Mouse (Mus musculus): ENCODE results near the gene Dthd1. TPM values are rescaled to one million over a fixed set of nuclear protein-coding genes. Genes with fewer than 3 reads are reported as not detected.
A peak's percentile ranks its signal among the peaks of the same experiment; 100 is the strongest.

Dthd1 gene
- total RNA-seq (2021): not detected

DNA sequence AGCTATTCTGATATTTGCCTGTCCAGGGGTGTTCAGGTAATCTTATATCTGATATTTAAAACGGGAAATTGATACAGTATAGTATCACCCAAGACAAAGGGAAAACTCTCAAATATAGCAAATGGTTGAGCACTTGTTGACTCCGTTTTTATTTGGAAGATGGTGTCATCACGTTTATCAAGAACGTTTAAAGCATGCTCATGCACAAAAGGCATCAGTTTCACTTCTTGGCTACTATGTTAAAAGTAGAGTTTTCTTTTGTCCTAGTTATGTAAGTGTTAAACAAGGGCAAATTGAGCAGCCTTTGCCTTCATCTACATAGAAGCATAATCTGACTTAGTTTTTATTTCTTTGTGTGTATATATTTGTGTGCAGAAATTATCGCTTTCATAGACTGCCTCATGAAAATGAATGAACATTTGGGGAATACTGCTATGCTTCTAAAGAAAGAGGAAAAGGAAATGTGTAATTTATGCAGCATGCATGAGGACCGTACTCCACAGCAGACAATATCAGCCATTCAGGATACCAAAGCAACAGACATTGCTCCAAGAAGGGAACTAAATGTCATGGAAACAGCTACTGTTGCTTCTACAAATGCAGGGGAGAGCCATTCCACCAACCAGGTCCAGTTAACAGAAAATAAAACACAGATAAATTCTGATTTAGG lies at the start of gene Dthd1:
TSS of gene Dthd1 (plus strand) at position 422 of the 670 bp plus-strand sequence.
- no peak for DNase-seq

DNA sequence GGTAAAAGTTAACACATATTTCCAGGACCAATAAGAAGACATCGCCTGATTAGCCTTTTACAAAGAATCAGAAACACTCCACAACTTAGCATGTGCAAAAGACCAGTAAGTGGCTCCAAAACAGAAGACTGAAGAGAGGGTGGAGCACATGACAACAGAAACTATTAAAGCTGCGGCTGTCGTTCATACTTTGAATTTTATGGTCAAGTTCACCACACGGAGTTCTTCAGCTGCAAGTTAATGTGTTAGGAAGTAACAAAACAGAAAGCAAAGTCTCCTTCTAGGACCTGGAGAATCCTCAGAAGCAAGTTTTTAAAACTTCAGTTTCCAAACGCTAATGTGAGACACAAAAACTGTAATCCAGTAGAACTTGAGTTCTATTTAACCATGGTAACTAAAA lies 49.5 kb upstream of the Dthd1 start:
- no peak for DNase-seq

DNA sequence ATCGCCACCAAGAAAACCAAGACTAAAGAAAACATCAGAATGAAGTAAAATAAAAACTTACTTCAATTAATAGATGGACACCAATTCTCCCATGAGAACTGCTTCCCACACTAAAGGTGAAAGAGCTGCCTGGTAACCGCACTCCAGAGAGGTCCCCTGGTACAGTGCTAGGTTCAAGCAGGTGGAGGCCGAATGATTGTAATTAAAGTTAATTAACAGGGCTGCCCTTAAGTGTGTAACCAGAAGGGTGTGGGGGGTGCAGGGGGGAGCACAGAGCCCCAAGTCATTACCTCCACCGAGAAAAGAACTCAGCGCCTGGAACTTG lies 48.2 kb upstream of the Dthd1 start:
- DNase-seq: no peak

DNA sequence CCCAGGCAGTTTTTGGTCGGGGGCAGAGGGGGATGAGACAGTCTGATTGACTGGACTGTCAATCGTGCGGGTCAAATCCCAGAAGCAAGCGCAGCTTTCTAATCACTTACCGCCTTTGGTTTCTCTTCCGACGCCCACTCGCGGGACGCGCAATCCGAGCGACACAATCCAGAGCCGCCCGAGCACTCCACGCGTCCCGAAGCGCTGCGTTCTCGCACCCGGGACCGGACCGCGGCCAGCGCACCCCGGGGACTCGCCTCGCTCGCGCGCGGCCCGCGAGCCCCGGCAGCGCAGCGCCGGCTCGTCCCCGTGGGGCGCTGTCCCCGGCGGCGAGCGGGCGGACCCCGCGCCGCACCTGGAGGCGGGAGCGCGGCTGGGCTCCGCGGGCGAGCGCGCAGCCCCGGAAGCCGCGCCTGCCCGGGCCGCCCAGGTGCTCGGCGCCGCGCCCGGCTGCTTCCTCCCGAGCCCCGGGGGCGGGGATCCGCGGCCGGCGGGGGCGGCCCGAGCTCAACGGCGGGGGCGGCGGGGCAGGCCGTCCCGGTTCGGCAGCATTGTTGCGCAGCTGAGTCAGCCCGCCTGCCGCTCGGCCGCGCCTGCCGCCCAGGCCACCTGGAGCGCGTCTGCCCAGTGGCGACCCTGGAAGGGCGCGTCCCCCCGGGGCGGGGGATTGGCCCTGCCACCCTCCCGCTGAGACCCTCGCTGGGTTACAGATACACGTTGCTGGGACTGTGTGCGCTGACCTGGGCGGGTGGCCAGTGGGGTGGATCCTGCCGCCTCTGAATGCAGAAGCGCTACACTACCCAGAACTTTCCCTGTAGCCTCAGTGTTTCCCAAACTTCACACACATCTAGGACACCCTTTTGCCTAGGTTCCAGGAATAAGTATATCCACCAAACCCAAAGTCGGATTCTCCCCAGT lies 47.6 kb upstream of the Dthd1 start, which contains the start of gene Arap2:
TSS of gene Arap2 (minus strand) at position 376 of the 918 bp plus-strand sequence.
- DNase-seq: peak; percentile 68

DNA sequence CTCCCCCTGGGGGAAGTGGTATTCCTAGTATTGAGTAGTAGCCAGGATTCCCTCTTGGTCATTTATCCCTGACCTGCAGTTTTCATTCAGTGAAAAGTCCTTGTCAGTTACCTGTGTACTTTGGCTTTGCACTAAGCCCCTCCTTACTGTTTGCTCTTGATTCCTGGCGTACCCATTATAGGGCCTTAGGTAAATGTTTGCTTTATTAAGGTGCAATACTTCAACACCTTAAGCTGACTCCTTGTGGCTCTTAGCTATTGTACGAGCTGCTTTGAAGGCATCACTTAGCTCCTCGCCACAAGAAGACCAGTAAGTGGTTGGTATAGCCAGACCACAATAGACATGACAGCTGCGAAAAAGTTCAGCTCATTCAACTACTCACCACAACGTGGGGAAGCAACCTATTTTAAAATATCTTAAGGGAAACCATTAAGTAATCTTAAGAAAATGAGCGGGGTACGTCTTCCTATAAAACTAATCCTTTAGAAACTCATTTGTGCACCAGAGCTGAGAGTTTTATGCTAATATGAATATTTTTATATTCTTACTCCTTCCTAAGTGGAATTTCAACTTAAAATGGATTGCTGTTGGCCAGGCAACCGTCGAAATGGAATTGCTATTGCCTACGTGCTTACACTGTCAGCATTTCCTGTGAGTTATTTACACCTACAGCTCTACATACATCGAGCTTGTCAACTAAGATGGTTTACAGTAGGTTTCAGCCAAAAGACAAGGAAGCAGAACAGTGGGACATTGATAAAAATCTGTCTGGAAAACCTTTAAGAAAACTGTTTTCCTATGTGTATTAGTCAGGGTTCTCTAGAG lies 41.6 kb upstream of the Dthd1 start:
- no peak for DNase-seq

DNA sequence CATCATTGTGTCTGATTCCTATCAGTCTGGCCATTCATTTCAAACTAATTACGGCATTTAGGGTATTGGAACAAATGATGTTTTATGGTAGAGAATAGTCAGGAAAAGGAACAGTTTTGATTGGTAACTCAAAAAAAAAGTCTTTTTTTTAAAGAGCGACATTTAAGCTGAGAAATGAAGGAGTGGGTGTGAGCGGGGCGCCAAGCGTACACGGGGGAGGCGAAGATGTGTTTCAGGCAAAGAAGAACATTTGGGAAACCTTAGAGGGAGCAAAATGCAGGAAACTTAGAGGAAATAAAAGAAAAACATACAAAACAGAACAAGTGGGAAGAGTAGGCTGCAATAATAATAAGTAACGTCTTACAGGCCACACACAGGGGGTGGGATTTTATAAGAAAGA lies 35.8 kb upstream of the Dthd1 start:
- DNase-seq: no peak

DNA sequence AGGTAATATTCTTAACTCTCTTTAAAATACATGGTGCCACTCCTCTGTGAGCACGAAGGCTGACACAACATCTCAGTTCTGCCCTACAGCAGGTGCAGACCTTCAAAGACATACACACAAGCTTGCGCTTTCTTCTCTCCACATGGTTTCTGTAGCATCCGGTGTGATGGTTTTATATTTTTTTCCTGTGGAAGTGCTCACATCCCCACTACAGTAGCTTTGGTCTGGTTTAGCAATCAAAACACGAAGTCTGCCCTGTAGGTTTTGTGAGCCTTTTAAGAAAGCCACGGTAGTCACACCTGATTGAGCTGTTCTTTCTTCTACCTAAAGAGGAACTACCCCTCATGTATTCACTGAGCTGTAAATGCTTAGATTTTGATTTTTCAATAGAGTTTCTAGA lies 34.9 kb upstream of the Dthd1 start:
- no peak for DNase-seq

DNA sequence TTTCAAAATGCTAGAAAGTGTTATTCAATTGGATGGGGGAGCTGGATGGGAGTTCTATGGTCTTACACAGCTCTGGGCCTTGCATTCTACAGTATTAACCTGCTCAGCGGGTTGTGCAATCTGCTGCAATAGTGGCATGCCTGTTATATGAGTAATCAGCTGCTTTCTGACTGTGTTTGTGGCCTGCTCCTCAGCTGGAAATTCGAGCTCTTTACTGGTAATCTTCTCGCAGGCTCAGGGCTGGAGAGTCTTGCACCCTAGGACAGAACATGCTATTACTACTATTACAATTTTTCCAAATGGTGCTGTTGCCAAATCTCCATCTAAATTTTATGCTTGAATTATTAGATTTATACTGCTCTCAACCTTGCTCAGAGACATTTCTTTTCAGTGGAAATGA lies 26.8 kb upstream of the Dthd1 start:
- no peak for DNase-seq

DNA sequence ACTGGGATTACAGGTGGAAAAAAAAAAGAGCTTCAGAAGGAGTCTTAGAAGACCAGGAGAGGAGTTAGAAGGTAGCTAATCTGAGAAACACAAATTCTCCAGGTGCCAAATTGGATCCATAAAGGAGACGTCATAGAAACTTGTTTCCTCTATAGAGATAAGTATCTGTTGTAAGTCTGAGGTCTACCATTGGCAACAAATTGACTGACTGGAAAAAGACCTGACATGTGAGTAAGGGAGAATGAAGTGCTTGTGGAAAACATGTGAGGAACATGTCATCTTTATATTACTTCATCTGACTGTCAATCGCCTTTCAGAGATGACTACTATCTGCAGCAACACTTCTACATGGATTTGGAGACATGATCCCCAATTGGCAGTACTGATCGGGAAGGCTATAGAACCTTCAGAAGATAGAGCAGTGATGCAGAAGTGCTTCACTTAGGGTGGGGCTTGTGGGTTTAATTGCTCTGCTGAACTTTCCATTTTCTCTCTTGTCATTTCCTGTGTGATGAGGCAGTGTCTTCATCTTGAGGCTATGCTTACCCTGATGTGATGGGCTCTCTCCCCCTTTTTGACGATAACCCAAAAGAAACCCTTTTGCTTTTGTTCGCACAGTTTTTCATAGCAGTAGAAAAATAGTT lies 22.6 kb upstream of the Dthd1 start:
- no peak for DNase-seq

DNA sequence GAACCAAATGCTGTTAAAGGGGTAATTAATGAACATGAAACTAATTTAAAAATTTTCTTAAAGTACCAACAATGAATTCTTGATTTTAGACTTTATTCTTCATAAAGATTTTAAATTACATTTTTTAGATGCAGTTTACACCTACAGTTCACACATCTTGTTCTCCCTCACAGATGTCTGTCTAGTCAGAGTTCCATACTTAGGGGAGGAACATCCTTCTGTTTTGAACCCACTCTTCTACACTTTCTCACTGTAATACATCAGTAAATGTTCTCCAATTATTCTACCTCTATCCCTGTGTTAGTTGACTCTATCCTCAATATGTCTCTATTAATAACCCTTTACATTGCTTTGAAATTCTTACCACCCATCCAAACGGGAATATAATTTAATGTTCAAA lies 20.8 kb upstream of the Dthd1 start:
- DNase-seq: no peak

DNA sequence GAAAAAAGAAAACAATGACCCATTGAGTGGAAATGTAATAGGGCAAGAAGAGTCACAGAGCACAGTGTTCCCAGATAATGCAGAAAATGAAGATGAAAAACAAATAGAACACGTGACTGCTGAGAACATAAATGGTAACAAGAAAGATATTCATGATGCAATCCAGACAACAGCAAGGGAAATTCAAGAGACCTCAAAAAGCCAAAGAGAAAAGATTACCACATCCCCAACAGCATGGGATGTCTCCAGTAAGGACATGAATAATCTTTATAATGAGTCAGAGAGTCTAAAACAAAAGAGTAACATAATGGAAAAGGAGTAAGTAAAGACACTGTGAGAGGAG lies 420 bp downstream of the Dthd1 start:
- no peak for DNase-seq

DNA sequence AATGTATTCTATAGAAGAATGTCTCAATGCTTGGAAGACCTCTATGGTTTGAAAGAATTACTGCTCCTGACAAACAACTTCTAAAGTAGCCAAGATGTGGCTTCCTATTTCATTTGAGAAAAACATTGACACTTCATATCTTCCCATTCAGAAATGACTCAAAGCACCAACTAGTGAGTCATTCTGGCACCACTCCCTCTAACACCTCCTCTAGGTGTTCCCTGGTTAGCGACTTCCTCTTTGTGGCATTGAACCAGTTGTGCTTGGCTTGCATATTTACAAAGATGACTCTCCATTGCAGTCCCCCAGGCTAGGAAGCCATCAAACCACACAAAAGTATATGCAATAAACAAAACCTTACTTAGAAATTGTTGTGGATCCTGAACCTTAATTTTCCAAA lies 2.1 kb downstream of the Dthd1 start:
- no peak for DNase-seq

DNA sequence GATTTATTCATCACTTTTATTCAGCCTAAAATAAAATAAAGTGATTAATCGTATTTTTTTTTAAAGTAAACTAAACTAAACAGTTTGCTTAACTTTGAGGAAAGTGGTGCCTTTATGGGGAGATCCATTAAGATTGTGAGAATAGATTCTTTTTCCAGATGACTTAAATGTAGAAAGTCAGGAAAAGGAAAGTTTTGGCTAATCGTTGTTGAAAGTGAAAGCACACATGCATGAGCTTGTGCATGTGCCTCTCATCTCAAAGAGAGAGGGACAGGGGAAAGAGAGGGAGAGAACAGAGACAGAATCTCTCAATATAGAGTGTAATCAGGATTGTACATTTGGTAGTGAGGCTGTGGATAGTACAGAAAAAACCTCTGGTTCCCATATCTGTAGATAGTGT lies 5.9 kb downstream of the Dthd1 start:
- no peak for DNase-seq

DNA sequence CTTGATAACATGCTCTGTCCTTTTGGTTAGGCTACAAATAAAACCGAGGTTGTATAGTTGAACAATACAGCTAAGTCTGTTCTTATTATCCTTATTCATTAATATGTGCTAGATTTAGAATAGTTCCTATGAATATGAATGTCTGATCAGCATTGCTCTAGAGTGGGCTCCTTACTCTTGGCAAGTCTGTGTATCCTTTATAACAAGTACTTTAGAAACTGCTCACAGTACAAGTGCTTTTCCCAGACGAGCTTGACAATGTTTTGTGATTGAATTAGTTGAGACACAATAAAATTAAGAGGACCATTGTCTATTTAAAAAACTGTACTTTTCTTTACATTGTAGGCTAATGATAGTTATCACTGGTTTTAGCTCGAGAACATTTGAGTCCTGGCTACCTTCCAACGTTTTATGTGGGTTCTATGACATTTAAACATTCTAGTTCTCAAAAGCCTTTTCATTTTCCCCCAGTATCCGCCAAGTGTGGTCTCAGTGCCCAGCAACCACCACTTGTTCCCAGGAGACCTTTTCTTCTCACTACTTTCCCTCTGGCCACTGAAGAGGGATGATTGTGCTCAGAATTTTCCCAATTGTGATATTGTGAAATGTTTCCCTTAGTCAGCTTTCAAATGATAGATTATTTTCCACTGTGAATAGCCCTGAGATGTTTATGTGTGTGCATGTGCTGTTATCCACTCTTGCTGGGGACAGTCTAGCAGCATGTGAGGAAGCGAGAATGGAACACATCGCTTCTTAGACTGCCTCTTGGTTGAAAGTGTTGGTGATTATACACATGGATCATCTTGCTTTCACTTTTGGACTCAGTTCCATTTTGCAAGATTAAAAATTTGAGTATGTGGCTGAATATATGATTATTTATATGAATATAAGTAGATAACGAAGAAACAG lies 7.0 kb downstream of the Dthd1 start:
- no peak for DNase-seq

DNA sequence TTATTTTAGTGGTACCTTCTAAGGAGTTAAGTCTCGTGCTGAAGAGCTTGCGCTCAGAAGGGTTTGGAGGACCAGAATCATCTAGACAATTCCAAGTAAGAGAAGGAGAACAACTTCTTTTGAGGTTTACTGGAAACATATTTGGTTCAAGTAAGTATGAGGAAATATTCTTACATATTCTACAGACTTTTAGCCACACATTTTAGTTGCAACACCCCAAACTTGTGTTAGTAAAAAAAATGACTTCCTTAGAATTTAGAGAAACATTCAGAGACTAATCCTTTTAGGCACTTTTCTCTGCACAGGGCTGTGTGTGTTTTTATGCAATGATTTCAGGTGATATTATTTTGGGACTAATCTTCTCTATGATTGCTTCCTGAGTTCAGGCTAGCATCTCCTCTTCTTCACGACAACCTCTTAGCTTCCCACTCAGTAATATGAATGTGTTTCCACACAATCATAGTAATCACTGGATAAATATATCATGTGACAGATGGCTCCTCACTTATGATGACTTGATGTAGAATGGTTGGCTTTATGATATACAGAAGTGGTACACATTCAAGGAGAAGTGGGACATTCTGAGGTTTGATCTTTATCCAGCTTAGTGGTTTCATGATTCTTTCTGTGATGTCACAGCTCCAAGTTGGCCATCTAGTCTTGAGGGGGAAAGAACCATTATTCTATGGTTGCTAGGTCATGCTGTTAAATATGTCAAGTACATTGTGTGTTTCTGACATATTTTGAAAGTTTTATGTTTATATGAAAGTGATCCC lies 29.5 kb downstream of the Dthd1 start:
- DNase-seq: no peak

DNA sequence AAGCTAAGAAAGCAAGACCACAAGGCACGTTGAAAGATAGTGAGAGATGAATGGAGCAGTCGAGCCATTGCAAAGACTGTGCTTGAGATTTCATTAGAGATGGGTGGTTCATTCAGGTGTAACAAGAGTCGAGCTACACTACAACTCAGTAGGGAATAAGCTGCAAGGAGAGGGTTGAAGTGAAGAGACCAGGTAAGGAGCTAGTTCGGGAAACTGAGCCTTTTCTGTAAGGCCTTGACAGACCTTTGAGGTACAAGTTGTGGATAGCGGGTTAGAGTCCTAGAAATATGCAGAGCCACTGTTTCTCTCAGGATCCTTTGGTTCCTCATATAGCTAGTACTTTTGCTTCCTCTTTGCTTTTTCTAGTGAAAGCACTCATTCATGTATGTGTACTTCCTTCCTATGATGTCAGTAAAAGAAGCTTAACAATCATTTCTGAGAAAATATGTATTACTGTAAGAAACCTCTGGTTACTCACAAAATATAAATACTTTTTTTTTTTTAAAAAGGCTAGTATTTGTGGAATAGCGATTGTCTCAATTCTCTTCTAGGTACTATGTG lies 33.0 kb downstream of the Dthd1 start:
- DNase-seq: no peak

DNA sequence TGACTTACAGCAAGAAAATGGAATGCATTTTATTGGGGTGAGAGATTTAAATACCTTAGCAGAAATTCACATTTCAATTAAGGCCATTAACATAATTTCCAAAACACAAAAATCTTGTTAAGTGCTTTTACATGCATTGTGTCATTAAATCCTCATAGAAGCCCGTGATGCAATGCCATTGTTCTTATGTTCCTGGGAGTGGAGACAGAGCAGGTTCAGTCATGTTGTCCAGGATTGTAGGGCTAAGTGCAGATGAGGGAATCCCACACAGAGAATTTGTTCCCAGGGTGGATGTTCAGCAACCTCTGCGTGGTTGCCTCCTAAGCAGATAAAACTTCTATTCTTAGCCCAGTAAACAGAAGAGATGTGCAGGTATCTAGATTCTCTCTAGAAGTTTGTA lies 37.7 kb downstream of the Dthd1 start:
- no peak for DNase-seq

DNA sequence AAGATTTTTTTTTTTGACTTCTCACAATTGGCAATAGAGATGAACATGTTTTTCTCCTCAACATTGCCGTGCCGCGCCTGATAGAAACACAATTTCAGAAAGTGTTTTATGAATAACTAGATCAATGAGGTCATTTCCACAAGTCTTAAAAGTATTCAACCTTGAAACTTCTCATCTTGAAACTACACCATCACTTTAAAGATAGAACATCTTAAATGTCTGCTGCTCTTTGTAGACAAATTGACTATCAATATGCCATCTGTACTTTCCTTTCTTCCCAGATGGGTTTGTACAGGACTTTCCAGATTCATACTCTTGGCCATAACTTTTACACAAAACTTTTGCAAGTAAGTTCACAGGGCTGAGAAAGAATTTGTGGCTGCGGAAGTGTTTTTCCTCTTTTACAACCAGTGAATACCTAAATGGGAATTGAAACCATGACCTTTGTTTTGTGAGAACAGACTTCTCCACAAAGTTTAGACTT lies 40.8 kb downstream of the Dthd1 start:
- DNase-seq: no peak

DNA sequence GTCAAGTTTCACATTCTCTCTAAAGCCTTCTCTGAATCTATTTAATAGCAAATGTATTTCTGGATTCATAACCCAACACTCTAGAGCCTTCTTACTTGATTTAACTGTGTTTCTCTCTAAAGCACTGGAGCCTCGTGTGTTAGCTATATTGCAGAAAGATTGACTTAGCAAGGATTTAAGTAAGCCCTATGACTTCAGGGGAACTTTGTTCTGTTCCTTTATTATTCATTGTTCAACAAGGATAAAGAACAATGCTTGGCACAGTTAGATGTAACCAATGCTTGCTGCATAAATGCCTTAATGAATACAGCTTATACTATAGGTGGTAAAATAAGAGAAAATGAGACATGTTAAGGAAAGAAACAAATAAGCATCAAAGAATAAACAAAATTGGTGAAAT lies 43.9 kb downstream of the Dthd1 start:
- DNase-seq: no peak

DNA sequence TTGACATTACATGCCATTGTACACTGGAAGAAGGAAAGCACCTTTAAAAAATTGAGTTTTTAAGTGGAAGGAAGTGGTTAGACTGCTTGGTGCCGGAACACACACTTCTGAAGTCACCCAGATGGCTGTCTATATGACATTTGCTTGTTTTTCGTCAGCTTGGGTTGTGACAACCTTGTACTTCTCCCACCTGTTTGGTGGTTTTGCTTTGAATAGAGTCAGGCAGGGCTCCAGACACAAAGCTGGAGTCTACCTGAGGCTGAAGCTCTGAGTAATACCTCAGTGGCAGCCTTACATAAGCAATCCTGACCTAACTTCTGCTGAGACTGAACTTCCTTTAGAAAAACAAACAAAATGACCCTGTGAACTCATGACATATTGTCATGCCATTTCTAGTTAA lies 44.7 kb downstream of the Dthd1 start:
- DNase-seq: no peak

Measured in heart, postnatal 4 days (tissue).